Mouse (Mus musculus) lung, postnatal 10 days (tissue): ENCODE results near the gene Zfp202.

Experiments
- DNase-seq: peaks from one replicate; pipeline ENCODE4 v3.0.0; 2021

The Zfp202 gene

GRCm38 (mm10) chr9:40241223-40241801 is 49.2 kb downstream of the Zfp202 start:
- DNase-seq = peak; percentile 73

GRCm38 (mm10) chr9:40241951-40242888 is 50.1 kb downstream of the Zfp202 start:
- DNase-seq = no peak

- DNase-seq = no peak
Observed at GRCm38 (mm10) chr9:40245466-40245865, 53.4 kb downstream of the Zfp202 start.

- DNase-seq = no peak
Observed at GRCm38 (mm10) chr9:40245974-40246665, 54.0 kb downstream of the Zfp202 start.

GRCm38 (mm10) chr9:40246702-40247101 is 54.6 kb downstream of the Zfp202 start:
- no peak for DNase-seq

GRCm38 (mm10) chr9:40249106-40249505 is 57.0 kb downstream of the Zfp202 start:
- DNase-seq = peak; percentile 56

- DNase-seq = peak; percentile 29
Observed at GRCm38 (mm10) chr9:40252459-40252858, 60.3 kb downstream of the Zfp202 start.
